Mouse (Mus musculus): ENCODE results near the gene Prss21. TPM values are rescaled to one million over a fixed set of nuclear protein-coding genes. Genes with fewer than 3 reads are reported as not detected.
"Not testable (repeated sequence)": the region's sequence is repeated elsewhere in the genome, so short reads cannot be mapped to it uniquely, and the experiment has no call there.

Gene Prss21
- polyA plus RNA-seq, 1 experiment from 2014 or later: not detected

DNA sequence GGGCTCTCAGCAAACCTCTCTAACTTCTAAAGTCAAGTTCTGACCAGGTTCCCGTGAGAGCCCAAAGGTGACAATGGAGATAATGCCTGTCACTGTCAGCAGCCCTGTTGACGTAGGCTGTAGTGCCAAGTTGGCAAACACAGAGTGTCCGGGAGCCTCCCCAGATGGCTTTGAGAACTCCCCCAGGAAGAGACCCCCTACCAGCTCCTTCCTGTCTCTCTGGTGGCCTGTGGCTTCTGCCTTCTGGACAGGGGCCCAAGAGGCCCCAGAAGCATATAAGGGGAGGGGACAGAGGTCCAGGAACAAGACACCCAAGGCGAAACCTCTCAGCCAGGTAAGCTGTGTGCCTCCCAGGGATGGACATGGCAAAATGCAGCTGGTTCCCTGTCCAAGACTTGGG is 12.7 kb downstream of the Prss21 start, which contains the start of the genes Dcpp1 and Dcpp2:
Gene Dcpp1 (plus strand): TSS at position 301 of the 400 bp plus-strand sequence.
Gene Dcpp2 (plus strand): TSS at position 305 of the 400 bp plus-strand sequence.
- 82% methylated on average over 4 of the region's 4 CpGs for WGBS
- not testable (repeated sequence) for H3K36me3 ChIP-seq (ENCODE audit: control insufficient read depth, insufficient read depth)

DNA sequence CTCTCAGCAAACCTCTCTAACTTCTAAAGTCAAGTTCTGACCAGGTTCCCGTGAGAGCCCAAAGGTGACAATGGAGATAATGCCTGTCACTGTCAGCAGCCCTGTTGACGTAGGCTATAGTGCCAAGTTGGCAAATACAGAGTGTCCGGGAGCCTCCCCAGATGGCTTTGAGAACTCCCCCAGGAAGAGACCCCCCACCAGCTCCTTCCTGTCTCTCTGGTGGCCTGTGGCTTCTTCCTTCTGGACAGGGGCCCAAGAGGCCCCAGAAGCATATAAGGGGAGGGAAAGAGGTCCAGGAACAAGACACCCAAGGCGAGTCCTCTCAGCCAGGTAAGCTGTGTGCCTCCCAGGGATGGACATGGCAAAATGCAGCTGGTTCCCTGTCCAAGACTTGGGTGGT is 49.3 kb downstream of the Prss21 start, which contains the start of gene Dcpp3:
Gene Dcpp3 (plus strand): TSS at position 301 of the 400 bp plus-strand sequence.
- not testable (repeated sequence) for H3K36me3 ChIP-seq (ENCODE audit: control insufficient read depth, insufficient read depth); H3K4me1 ChIP-seq (replicated peaks; ENCODE audit: control insufficient read depth, insufficient read depth, low read length); ATAC-seq; H3K4me2 ChIP-seq (ENCODE audit: low read length); H3K27ac ChIP-seq (ENCODE audit: low read length); H3K9me3 ChIP-seq (ENCODE audit: control insufficient read depth, low read length); H3K4me3 ChIP-seq (replicated peaks; ENCODE audit: low read length); H3K27me3 ChIP-seq (replicated peaks; ENCODE audit: control insufficient read depth, insufficient read depth, low read length); H3K9ac ChIP-seq (replicated peaks; ENCODE audit: low read depth, low read length)
- WGBS: 76% methylated on average over 4 of the region's 4 CpGs

More for the DNA sequence above, 12.7 kb downstream of the Prss21 start, which contains the start of the genes Dcpp1 and Dcpp2:
- H3K4me1 ChIP-seq (replicated peaks; ENCODE audit: control insufficient read depth, insufficient read depth, low read length); H3K4me3 ChIP-seq (replicated peaks; ENCODE audit: low read length); H3K4me2 ChIP-seq (ENCODE audit: low read length); H3K9ac ChIP-seq (replicated peaks; ENCODE audit: low read depth, low read length); H3K27ac ChIP-seq (ENCODE audit: low read length); H3K9me3 ChIP-seq (ENCODE audit: control insufficient read depth, low read length); H3K27me3 ChIP-seq (replicated peaks; ENCODE audit: control insufficient read depth, insufficient read depth, low read length); ATAC-seq: not testable (repeated sequence)

Small RNA genes within 50 kb of the gene (microRNA-seq; reads per million reads assigned to microRNA genes)
- gene Mir5125: 0.62 reads per million

Other genes starting within 250 kb of the Prss21 start
- gene Mmp25, start 222.8 kb upstream of the Prss21 start, polyA plus RNA-seq (2015; fragmentation: Nextera tagmentation; extraction: Ambion mirVana): 0.97 and 1.2 TPM in 2 replicates
- gene Bicdl2, start 207.6 kb upstream of the Prss21 start, polyA plus RNA-seq (2015; fragmentation: Nextera tagmentation; extraction: Ambion mirVana): 0.39 TPM in 1 of 2 replicates, not detected in the other
- gene Hcfc1r1, start 194.5 kb upstream of the Prss21 start, polyA plus RNA-seq (2015; fragmentation: Nextera tagmentation; extraction: Ambion mirVana): 92.1 and 99.4 TPM in 2 replicates
- gene Thoc6, start 194.2 kb upstream of the Prss21 start, polyA plus RNA-seq (2015; fragmentation: Nextera tagmentation; extraction: Ambion mirVana): 40.1 and 41.4 TPM in 2 replicates
- 2.9 and 4.8 TPM in 2 replicates for gene Tnfrsf12a, start 190.6 kb upstream of the Prss21 start, polyA plus RNA-seq (2015; fragmentation: Nextera tagmentation; extraction: Ambion mirVana)
- 0.24 and 0.45 TPM in 2 replicates for gene Cldn6, start 188.8 kb upstream of the Prss21 start, polyA plus RNA-seq (2015; fragmentation: Nextera tagmentation; extraction: Ambion mirVana)
- 1.4 TPM in 2 replicates for gene Cldn9, start 184.0 kb upstream of the Prss21 start, polyA plus RNA-seq (2015; fragmentation: Nextera tagmentation; extraction: Ambion mirVana)
- not detected in 2 replicates for gene 1520401A03Rik, start 145.3 kb upstream of the Prss21 start, polyA plus RNA-seq (2015; fragmentation: Nextera tagmentation; extraction: Ambion mirVana)
- gene Pkmyt1, start 141.7 kb upstream of the Prss21 start, polyA plus RNA-seq (2015; fragmentation: Nextera tagmentation; extraction: Ambion mirVana): 22.3 and 25.0 TPM in 2 replicates
- 40.8 and 45.6 TPM in 2 replicates for gene Paqr4, start 127.2 kb upstream of the Prss21 start, polyA plus RNA-seq (2015; fragmentation: Nextera tagmentation; extraction: Ambion mirVana)
- 0.41 and 1.0 TPM in 2 replicates for gene Kremen2, start 122.2 kb upstream of the Prss21 start, polyA plus RNA-seq (2015; fragmentation: Nextera tagmentation; extraction: Ambion mirVana)
- gene Flywch1, start 96.5 kb upstream of the Prss21 start, polyA plus RNA-seq (2015; fragmentation: Nextera tagmentation; extraction: Ambion mirVana): 151 and 156 TPM in 2 replicates
- gene Flywch2, start 82.0 kb upstream of the Prss21 start, polyA plus RNA-seq (2015; fragmentation: Nextera tagmentation; extraction: Ambion mirVana): 22.9 and 33.2 TPM in 2 replicates
- 435 and 505 TPM in 2 replicates for gene Srrm2, start 77.5 kb upstream of the Prss21 start, polyA plus RNA-seq (2015; fragmentation: Nextera tagmentation; extraction: Ambion mirVana)
- gene Elob, start 38.9 kb upstream of the Prss21 start, polyA plus RNA-seq (2015; fragmentation: Nextera tagmentation; extraction: Ambion mirVana): 1,002 and 1,034 TPM in 2 replicates
- not detected in 2 replicates for gene Prss33, start 32.0 kb upstream of the Prss21 start, polyA plus RNA-seq (2015; fragmentation: Nextera tagmentation; extraction: Ambion mirVana)
- gene Prss32, start 24.2 kb upstream of the Prss21 start, polyA plus RNA-seq (2015; fragmentation: Nextera tagmentation; extraction: Ambion mirVana): not detected in 2 replicates
- 0.87 and 1.0 TPM in 2 replicates for gene Prss41, start 23.9 kb upstream of the Prss21 start, polyA plus RNA-seq (2015; fragmentation: Nextera tagmentation; extraction: Ambion mirVana)
- not detected in 2 replicates for gene Dcpp1, start 12.8 kb downstream of the Prss21 start, polyA plus RNA-seq (2015; fragmentation: Nextera tagmentation; extraction: Ambion mirVana)
- not detected in 2 replicates for gene Dcpp2, start 12.8 kb downstream of the Prss21 start, polyA plus RNA-seq (2015; fragmentation: Nextera tagmentation; extraction: Ambion mirVana)
- gene Dcpp3, start 49.4 kb downstream of the Prss21 start, polyA plus RNA-seq (2015; fragmentation: Nextera tagmentation; extraction: Ambion mirVana): not detected in 2 replicates
- gene Sbp, start 73.6 kb downstream of the Prss21 start, polyA plus RNA-seq (2015; fragmentation: Nextera tagmentation; extraction: Ambion mirVana): not detected in 2 replicates
- not detected in 2 replicates for gene Sbpl, start 87.2 kb downstream of the Prss21 start, polyA plus RNA-seq (2015; fragmentation: Nextera tagmentation; extraction: Ambion mirVana)
- 0.21 and 0.28 TPM in 2 replicates for gene Prss30, start 112.5 kb downstream of the Prss21 start, polyA plus RNA-seq (2015; fragmentation: Nextera tagmentation; extraction: Ambion mirVana)
- not detected in 2 replicates for gene Prss22, start 130.0 kb downstream of the Prss21 start, polyA plus RNA-seq (2015; fragmentation: Nextera tagmentation; extraction: Ambion mirVana)
- gene Prss27, start 170.1 kb downstream of the Prss21 start, polyA plus RNA-seq (2015; fragmentation: Nextera tagmentation; extraction: Ambion mirVana): 0.26 and 0.49 TPM in 2 replicates
- 94.0 and 98.5 TPM in 2 replicates for gene Kctd5, start 205.4 kb downstream of the Prss21 start, polyA plus RNA-seq (2015; fragmentation: Nextera tagmentation; extraction: Ambion mirVana)